Mouse (Mus musculus): ENCODE measurements at regions not wholly inside any gene's neighbourhood (a gene's known extent, or its start where the extent isn't known, plus 50 kb on each side); places are given as distances from the start of the nearest gene placed in this dataset.

GRCm38 (mm10) chr4:142776711-142777411, 435.9 kb downstream of the Prdm2 start:
- no peak for TF ChIP-seq CTCF (IDR thresholded peaks at IDR 0.05; ENCODE audit: low read depth, low read length)
- no peak for TF ChIP-seq POLR2A (IDR thresholded peaks at IDR 0.05; ENCODE audit: insufficient read depth, low read length)
